Mouse (Mus musculus) cortical plate, adult 2 months (tissue): ENCODE data around the gene Tmem243.

Experiments used
- CTCF ChIP-seq: fragments of 200-500 bp; IDR thresholded peaks from 2 replicates; pipeline ENCODE4 v1.5.1; 2011; ENCODE audit warnings: mild to moderate bottlenecking, control low read depth, low read length; ENCODE audit not compliant: insufficient read depth; ENCODE audit errors: extremely low read depth
- POLR2A ChIP-seq: fragments of 200-500 bp; IDR thresholded peaks from 2 replicates; pipeline ENCODE4 v1.6.1; 2011; ENCODE audit warnings: mild to moderate bottlenecking, low read length, control low read depth; ENCODE audit not compliant: insufficient read depth; ENCODE audit errors: extremely low read depth

GRCm38 (mm10) chr5:9166366-9166765 lies 65.9 kb downstream of the Tmem243 start:
- TF ChIP-seq CTCF (no peak), POLR2A (no peak)
